Mouse (Mus musculus) hindbrain, embryonic 14.5 days (tissue): ENCODE data around the gene Gm20517. TPM values are rescaled to one million over a fixed set of nuclear protein-coding genes. Genes with fewer than 3 reads are reported as not detected.

Experiments used
- ATAC-seq: fragments of 200-750 bp; cut with Nextera tagmentation; 2 replicates; pipeline ENCODE4 v1.8.0; 2017; ENCODE audit warnings: moderate number of reproducible peaks, mild to moderate bottlenecking, moderate TSS enrichment, moderate library complexity; ENCODE audit not compliant: low FRiP score
- DNase-seq: peaks from one replicate; pipeline ENCODE4 v3.0.0-alpha.2; 2015; ENCODE audit warnings: low spot score
- H3K27ac ChIP-seq: fragments of 300-500 bp; sonication (generic); 2 replicates; pipeline ENCODE4 v1.5.1; 2014; ENCODE audit warnings: mild to moderate bottlenecking, moderate library complexity
- H3K27me3 ChIP-seq: fragments of 300-500 bp; sonication (generic); 2 replicates; pipeline ENCODE4 v1.6.1; 2014; ENCODE audit warnings: mild to moderate bottlenecking, low read length, mixed read lengths; ENCODE audit not compliant: control insufficient read depth, insufficient read depth
- H3K36me3 ChIP-seq: fragments of 300-500 bp; sonication (generic); replicated peaks from 2 replicates; pipeline ENCODE4 v1.6.1; 2014; ENCODE audit not compliant: control insufficient read depth, insufficient read depth
- H3K4me1 ChIP-seq: fragments of 300-500 bp; sonication (generic); replicated peaks from 2 replicates; pipeline ENCODE4 v1.6.1; 2014; ENCODE audit warnings: antibody characterized with exemption, low read length, mixed read lengths; ENCODE audit not compliant: control insufficient read depth, insufficient read depth
- H3K4me2 ChIP-seq: fragments of 300-500 bp; sonication (generic); replicated peaks from 2 replicates; pipeline ENCODE4 v1.6.1; 2014; ENCODE audit warnings: mild to moderate bottlenecking, moderate library complexity
- H3K4me3 ChIP-seq: fragments of 300-500 bp; sonication (generic); replicated peaks from 2 replicates; pipeline ENCODE4 v1.5.1; 2014; ENCODE audit warnings: mild to moderate bottlenecking, low read length
- H3K9ac ChIP-seq: fragments of 300-500 bp; sonication (generic); 2 replicates; pipeline ENCODE4 v1.6.1; 2014
- H3K9me3 ChIP-seq: fragments of 300-500 bp; sonication (generic); 2 replicates; pipeline ENCODE4 v1.6.1; 2016; ENCODE audit warnings: low read length; ENCODE audit not compliant: control insufficient read depth
- WGBS: fragments of 180-500 bp; shearing (Covaris S2); extraction: QIAGEN DNeasy Blood & Tissue Kit; methylation state at CpG from one replicate; pipeline ENCODE4 v1.1.7; 2014; 5-methylcytosine and 5-hydroxymethylcytosine counted together
- polyA plus RNA-seq: library from polyadenylated mRNA; unstranded; fragments of >200 nt; fragmentation: Nextera tagmentation; extraction: Ambion mirVana; gene quantifications from 2 replicates; pipeline ENCODE4 v1.2.1, GENCODE M21; 2014

The Gm20517 gene
- polyA plus RNA-seq, 1 experiment from 2014 or later: 3.0 TPM

- Histone ChIP-seq H3K9ac (peak overlapping the region; percentile 69), H3K27me3 (no peaks in the 10 kb centered on the region), H3K36me3 (peaks cover 17% of the 10 kb centered on the region), H3K27ac (peak overlapping the region; percentile 93), H3K4me3 (peak overlapping the region; percentile 55), H3K9me3 (no peaks in the 10 kb centered on the region), H3K4me2 (peak overlapping the region; percentile 59), H3K4me1 (peaks cover 31% of the 10 kb centered on the region)
- ATAC-seq: peak; percentile 51
- WGBS: under 1% methylated on average over 60 of the region's 61 CpGs
- DNase-seq: peak; percentile 62
Measured at GRCm38 (mm10) chr17:47629717-47630677, 18.6 kb downstream of the Gm20517 start.

GRCm38 (mm10) chr17:47630678-47631065 is 19.3 kb downstream of the Gm20517 start, which contains the start of gene Usp49:
Gene Usp49 (plus strand): TSS chr17:47630690.
- ATAC-seq (no peak), DNase-seq (no peak)
- Histone ChIP-seq H3K4me1 (peaks cover 31% of the 10 kb centered on the region), H3K27ac (peak within 1 kb of the TSS; percentile 93), H3K36me3 (peaks cover 16% of the 10 kb centered on the region), H3K9me3 (no peaks in the 10 kb centered on the region), H3K27me3 (no peaks in the 10 kb centered on the region), H3K4me2 (peak within 1 kb of the TSS; percentile 59), H3K9ac (peak within 1 kb of the TSS; percentile 69), H3K4me3 (peak within 1 kb of the TSS; percentile 55)
- WGBS: 2% methylated on average over 3 of the region's 3 CpGs

GRCm38 (mm10) chr17:47632181-47632840 is 20.9 kb downstream of the Gm20517 start:
- no peak overlapping the region for H3K9ac ChIP-seq
- H3K27me3 ChIP-seq: no peaks in the 10 kb centered on the region
- H3K4me2 ChIP-seq: peak overlapping the region; percentile 27; the same call in 1 of the 2 replicates
- no peak overlapping the region for H3K27ac ChIP-seq
- no peak for ATAC-seq
- no peak for DNase-seq
- peaks cover 12% of the 10 kb centered on the region for H3K36me3 ChIP-seq
- WGBS: 69% methylated on average over 4 of the region's 4 CpGs
- no peaks in the 10 kb centered on the region for H3K9me3 ChIP-seq
- no peak overlapping the region for H3K4me3 ChIP-seq
- peaks cover 31% of the 10 kb centered on the region for H3K4me1 ChIP-seq

- no peak overlapping the region for H3K4me3 ChIP-seq
- 78% methylated on average over 7 of the region's 7 CpGs for WGBS
- H3K4me2 ChIP-seq: no peak overlapping the region
- H3K4me1 ChIP-seq: peaks cover 24% of the 10 kb centered on the region
- no peaks in the 10 kb centered on the region for H3K27me3 ChIP-seq
- DNase-seq (no peak), ATAC-seq (no peak)
- no peak overlapping the region for H3K9ac ChIP-seq
- H3K27ac ChIP-seq: no peak overlapping the region
- no peaks in the 10 kb centered on the region for H3K9me3 ChIP-seq
- H3K36me3 ChIP-seq: peaks cover 12% of the 10 kb centered on the region
Measured at GRCm38 (mm10) chr17:47633999-47634770, 22.8 kb downstream of the Gm20517 start.

- ATAC-seq (no peak), DNase-seq (no peak)
- H3K4me1 ChIP-seq: no peaks in the 10 kb centered on the region
- H3K27me3 ChIP-seq: no peaks in the 10 kb centered on the region
- H3K9me3 ChIP-seq: no peaks in the 10 kb centered on the region
- H3K36me3 ChIP-seq: no peaks in the 10 kb centered on the region
- no peak overlapping the region for H3K4me3 ChIP-seq
- no peak overlapping the region for H3K4me2 ChIP-seq
- 97% methylated on average over 2 of the region's 2 CpGs for WGBS
- H3K27ac ChIP-seq: no peak overlapping the region
- H3K9ac ChIP-seq: no peak overlapping the region
Measured at GRCm38 (mm10) chr17:47642992-47643391, 31.6 kb downstream of the Gm20517 start.

GRCm38 (mm10) chr17:47646683-47647082 is 35.3 kb downstream of the Gm20517 start:
- no peak overlapping the region for H3K4me2 ChIP-seq
- peaks cover 2% of the 10 kb centered on the region; the same call in 1 of the 2 replicates for H3K36me3 ChIP-seq
- no peak overlapping the region for H3K27ac ChIP-seq
- H3K9ac ChIP-seq: no peak overlapping the region
- no peaks in the 10 kb centered on the region for H3K4me1 ChIP-seq
- no peaks in the 10 kb centered on the region for H3K27me3 ChIP-seq
- no peaks in the 10 kb centered on the region for H3K9me3 ChIP-seq
- no peak overlapping the region for H3K4me3 ChIP-seq
- ATAC-seq (no peak), DNase-seq (peak; percentile 46)
- 81% methylated on average over 1 of the region's 1 CpGs for WGBS

GRCm38 (mm10) chr17:47648966-47649365 is 37.6 kb downstream of the Gm20517 start:
- ATAC-seq: no peak
- Histone ChIP-seq H3K36me3 (peaks cover 7% of the 10 kb centered on the region; the same call in 1 of the 2 replicates), H3K9me3 (no peaks in the 10 kb centered on the region), H3K27me3 (no peaks in the 10 kb centered on the region), H3K9ac (no peak overlapping the region), H3K4me1 (no peaks in the 10 kb centered on the region), H3K4me2 (no peak overlapping the region), H3K27ac (no peak overlapping the region), H3K4me3 (no peak overlapping the region)
- no peak for DNase-seq
- WGBS: 36% methylated on average over 4 of the region's 4 CpGs

- no peaks in the 10 kb centered on the region for H3K27me3 ChIP-seq
- H3K27ac ChIP-seq: no peak overlapping the region
- no peak for ATAC-seq
- no peaks in the 10 kb centered on the region for H3K4me1 ChIP-seq
- no peaks in the 10 kb centered on the region for H3K9me3 ChIP-seq
- H3K4me3 ChIP-seq: no peak overlapping the region
- no peak overlapping the region for H3K9ac ChIP-seq
- no peak overlapping the region for H3K4me2 ChIP-seq
- peaks cover 15% of the 10 kb centered on the region; the same call in 1 of the 2 replicates for H3K36me3 ChIP-seq
- WGBS: 63% methylated on average over 2 of the region's 2 CpGs
- no peak for DNase-seq
Measured at GRCm38 (mm10) chr17:47651953-47652352, 40.6 kb downstream of the Gm20517 start.
